Mouse (Mus musculus) urinary bladder, postnatal 10 days (tissue): ENCODE data around the gene Ctnnbip1.

Source experiments
- DNase-seq: peaks from one replicate; pipeline ENCODE4 v3.0.0; 2022; ENCODE audit warnings: low spot score

The Ctnnbip1 gene

GRCm38 (mm10) chr4:149517868-149518340, at the start of gene Ctnnbip1:
Ctnnbip1 (plus strand) TSS chr4:149518236.
- peak; percentile 90 for DNase-seq

- DNase-seq: no peak
These were observed 48.5 kb upstream of the Ctnnbip1 start for GRCm38 (mm10) chr4:149469557-149469956.

DNA sequence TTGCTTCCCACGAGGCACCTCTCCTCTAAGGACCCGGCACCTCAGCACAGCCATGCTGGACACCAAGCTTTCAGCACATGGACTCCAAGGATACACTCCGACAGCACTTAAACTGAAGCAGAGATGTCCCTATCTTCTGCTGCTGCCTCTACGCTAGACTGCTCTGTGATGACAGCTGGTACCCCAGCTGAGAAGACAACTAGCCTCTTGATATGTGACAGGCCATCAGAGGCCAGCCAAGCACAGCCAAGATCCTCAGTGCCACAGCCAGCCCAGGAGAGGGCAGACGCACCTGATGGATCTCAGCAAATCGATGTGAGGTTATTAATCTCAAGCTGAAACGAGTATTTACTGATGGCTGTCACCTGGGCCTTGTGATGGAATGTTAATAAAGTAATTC, 42.9 kb upstream of the Ctnnbip1 start:
- DNase-seq: no peak

GRCm38 (mm10) chr4:149477078-149477477, 41.0 kb upstream of the Ctnnbip1 start, which contains the start of gene Tmem274:
Tmem274 (plus strand) TSS chr4:149477378.
- no peak for DNase-seq

DNA sequence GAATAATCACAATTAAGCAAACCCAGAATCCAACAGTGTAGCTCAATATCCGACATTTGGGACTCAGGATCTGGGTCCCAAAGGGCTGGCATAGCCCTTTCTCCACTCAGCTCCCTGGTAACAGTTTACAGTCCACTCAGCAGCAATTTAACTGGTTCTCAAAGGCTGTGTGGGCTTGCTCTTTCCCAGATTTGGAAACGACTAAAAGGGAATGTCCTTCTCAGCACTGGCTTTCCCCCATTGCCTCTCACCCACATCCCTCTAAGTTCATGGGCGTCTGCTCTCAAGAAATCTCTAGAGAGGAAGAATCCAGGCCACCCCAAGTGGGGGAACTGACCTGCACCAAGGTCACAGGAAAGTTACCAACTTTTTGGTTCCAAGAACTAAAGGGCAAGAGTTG, 33.5 kb upstream of the Ctnnbip1 start:
- no peak for DNase-seq

- peak; percentile 71 for DNase-seq
These were observed 32.8 kb upstream of the Ctnnbip1 start, which contains the start of the genes Nmnat1 and Lzic for GRCm38 (mm10) chr4:149485053-149485824. Nmnat1 (minus strand) TSS chr4:149485202. Lzic (plus strand) TSS chr4:149485229.

DNA sequence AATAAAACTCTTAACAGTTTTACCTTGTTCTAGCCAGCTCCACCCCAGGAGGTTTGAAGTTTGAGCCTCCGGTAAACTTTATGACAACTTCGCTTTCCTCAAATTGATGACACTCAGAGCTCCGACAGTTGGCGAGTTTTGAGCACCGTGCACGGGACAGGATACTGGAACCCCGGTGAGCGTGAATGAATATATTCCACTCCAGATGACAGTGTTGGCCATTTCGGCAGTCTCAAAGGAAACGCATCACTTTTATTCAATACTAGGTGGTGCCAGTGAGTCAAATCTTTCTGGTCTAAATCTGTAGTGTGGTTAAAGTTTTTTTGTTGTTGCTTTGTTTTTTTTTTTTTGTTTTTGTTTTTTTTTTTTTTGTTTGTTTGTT, 32.2 kb upstream of the Ctnnbip1 start:
- no peak for DNase-seq

GRCm38 (mm10) chr4:149487729-149488128, 30.3 kb upstream of the Ctnnbip1 start:
- no peak for DNase-seq

GRCm38 (mm10) chr4:149489415-149490240, 28.4 kb upstream of the Ctnnbip1 start:
- no peak for DNase-seq

DNA sequence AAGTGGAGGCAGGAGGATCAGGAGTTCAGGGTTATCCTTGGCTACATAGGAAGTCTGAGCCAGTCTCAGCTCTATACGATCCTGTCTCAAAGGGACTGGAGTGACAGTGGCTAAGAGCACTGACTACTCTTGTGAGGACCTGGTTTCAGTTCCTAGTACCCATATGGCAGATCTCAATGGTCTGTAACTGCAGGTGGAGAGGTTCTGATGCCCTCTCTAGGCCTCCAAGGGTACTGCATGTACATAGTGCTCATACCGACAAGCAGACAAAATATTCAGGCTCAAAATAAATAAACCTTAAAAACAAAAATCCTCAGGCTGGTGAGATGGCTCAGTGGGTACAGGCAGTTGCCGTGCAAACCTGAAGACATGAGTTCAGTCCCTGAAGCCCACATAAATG, 26.9 kb upstream of the Ctnnbip1 start:
- DNase-seq: no peak

GRCm38 (mm10) chr4:149496612-149497011, 21.4 kb upstream of the Ctnnbip1 start:
- no peak for DNase-seq

- DNase-seq: no peak
These were observed 19.1 kb upstream of the Ctnnbip1 start for GRCm38 (mm10) chr4:149498901-149499300.

DNA sequence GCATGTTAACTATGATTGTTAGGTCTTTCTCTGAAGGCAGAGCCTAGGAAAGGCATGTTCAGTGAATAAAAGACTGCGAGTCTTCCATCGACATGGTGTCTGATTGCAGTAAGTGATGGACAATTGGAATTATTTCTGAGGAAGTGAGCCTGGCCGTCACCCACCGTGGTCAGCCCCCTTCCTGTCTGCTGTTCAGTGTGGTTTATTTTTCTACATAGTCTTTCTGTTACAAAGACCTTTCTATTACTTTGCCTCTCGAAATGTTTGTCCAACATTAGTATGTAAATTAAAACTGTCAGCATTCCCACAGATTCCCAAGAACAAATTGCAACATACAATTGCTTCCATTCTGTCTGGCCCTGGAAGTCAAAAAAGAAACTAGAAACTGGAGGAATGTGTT, 18.2 kb upstream of the Ctnnbip1 start:
- no peak for DNase-seq

DNA sequence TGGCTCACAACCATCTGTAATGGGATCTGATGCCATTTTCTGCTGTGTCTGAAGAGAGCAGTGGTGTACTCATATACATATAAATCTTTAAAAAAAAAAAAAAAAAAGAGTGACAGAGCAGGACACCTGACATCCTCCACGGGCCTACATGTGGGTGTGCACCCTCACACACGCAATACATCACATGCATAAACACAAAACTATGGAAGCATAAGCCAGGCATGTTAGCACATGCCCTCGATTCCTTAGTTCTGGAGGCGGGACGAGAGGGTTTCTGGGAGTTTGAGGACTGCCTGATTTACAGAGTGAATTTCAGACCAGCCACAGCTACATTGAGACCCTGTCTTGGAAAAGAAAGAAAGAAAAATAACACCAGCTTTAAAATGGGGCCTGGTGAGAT, 13.7 kb upstream of the Ctnnbip1 start:
- DNase-seq: no peak

DNA sequence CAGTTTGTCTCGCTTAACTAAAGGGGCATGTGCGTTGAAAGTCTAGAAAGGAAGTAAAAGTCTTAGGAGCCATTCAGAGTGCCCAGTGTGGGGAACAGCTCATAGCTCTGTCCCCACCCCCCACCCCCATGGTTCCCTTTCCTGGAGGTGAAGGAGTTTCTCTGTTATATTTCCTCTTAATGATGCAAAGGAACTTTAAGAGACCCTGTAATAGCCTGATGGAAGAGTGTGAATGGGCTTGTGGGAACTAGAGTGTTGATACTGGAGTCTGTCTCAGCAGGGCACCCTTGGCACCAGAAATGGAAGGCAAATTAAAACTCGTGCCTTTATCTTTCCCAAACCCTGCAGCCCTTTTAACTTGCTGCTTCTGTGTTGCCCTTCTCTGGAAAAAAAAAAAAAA, 13.2 kb upstream of the Ctnnbip1 start:
- no peak for DNase-seq

DNA sequence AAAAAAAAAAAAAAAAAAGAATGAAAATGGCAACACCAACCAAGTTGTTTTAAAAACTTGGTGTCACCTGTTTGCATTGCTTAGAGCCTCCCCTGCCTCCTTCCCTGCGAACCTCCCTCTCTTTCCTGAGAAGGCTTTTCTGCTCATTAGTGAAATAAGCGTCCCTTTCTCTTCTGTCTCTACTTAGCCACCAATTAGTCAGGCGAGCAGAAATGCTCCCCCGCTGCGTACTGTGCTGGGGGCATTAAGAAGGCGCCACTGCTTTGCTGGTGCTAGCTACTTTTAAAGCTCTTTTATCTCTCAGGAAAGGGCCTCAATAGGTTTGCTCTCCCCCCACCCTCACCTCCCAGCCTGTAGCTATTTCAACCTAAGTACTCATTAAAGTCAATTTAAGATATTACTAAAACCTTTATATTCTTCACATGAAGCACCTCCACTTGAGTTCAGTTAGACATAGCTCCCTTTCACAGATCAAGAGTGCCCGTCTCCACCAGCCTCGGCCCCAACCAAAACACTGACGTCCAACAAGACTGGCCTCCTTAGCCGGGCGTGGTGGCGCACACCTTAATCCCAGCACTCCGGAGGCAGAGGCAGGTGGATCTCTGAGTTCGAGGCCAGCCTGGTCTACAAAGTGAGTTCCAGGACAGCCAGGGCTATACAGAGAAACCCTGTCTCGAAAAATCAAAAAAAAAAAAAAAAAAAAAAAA, 12.6 kb upstream of the Ctnnbip1 start:
- DNase-seq: no peak

GRCm38 (mm10) chr4:149506904-149507303, 11.1 kb upstream of the Ctnnbip1 start:
- no peak for DNase-seq

DNA sequence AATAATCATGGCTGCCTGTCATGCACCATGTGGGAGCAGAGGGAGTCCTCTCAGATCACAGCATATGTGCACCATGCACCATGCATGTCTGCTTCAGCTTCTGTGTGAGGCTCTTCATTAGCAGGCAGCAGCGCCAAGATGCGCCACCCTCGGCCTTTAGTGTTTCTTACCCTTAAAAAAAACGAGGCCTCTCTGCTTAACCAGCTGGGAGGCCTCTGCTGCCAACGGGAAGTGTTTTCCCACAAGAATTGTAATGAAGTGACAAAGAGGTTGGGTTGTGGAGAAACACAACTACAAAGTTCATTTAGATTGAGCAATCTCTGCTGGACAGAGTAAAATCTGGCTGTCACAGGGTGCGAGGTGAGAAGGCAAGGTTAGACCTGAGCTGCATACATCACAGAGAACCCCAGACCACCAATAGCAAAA, 6.8 kb upstream of the Ctnnbip1 start:
- no peak for DNase-seq

DNA sequence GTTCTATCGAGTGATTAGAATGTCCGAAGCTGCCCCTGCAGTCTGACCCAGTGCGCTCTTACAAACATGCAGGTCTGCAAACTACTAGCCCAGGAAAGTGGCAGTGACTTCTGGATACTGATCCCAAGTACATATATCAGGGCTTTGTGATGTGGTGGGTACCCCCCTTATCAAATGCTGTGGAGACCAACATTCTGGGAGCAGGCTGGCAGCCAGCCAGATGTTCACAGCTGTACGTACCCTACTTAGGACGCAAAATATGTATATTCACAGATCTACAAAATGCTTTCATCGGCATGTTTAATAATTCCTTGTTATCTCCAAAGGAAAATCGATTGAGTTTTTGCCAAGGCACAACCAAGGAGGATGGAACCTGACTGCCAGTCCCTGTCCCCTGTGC, 6.0 kb upstream of the Ctnnbip1 start:
- no peak for DNase-seq

DNA sequence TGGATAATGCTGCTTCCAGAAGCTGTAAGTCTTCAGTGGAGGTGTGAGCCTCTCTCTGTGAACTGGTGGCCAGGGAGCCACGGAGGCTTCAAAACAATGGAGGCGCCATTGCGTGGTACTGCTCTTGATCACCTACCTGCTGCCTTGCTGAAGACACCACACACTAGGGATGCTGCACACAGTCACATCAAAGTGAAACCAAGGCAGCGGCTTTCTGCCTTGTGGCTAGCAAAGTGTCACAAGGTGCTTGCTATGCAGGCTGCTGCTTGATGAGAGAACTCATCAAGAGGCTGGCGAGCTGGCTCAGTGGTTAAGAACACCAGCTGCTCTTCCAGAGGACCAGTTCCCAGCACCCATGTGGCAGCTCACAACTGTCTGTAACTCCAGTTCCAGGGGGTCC, 2.3 kb upstream of the Ctnnbip1 start:
- DNase-seq: no peak

DNA sequence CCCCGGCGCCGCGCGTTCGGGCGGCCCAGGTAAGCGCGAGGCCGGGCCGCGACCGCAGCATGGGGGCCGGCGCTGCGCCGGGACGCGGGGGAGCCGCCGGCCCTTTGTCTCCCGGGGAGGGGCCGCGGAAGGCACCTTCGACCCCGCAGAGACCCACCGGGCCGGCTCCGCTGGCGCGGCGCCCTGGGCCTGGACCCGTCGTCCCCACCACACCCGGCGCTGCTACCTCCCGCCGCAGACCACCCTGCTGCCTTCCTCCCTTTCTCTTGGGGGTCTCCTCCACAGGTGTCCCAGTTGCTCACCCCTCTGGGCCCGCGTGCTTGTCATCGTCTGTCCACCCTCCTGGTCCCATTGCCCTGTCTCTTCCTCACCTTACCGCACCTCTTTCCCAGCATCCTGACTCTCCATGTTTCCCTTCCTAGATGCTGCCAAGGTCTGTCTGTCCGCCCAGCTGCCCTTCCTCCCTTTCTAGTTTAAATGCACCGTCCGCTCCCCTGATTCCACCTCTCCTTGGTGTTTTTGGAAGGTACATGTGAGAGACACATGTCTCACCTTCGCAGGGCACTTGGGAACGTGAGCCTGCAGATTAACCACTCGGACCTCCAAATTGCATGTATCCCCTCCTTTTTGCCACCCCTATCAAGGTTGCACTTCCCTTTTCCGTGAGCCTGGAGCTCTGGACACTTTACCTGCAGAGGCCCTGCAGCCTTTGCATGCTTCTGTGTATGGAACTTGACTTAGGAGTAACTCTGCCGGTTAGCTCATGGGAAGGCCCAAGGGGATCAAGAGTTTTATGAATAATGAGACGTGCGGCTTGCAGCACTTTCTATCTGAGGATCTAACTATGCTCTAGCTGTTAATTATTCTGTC, 550 bp downstream of the Ctnnbip1 start:
- DNase-seq: no peak
